Mouse (Mus musculus): ENCODE results near the gene Ube2h.

- TF ChIP-seq TAL1 (IDR thresholded peaks at IDR 0.05; ENCODE audit: low read length) (no peak), GATA1 (IDR thresholded peaks at IDR 0.05; ENCODE audit: low read length) (no peak)
Observed at GRCm38 (mm10) chr6:30174461-30175224, 129.7 kb downstream of the Ube2h start.
